Mouse (Mus musculus) brain, embryonic 14.5 days (tissue): ENCODE measurements around the gene Gda.

ENCODE experiments used
- CTCF ChIP-seq: fragments of 200-500 bp; IDR thresholded peaks from 2 replicates; pipeline ENCODE4 v1.5.1; 2012; ENCODE audit warnings: inconsistent platforms, mild to moderate bottlenecking, moderate library complexity, borderline replicate concordance; ENCODE audit not compliant: insufficient read depth, insufficient read length; ENCODE audit errors: extremely low read depth
- POLR2A ChIP-seq: fragments of 200-500 bp; IDR thresholded peaks from 2 replicates; pipeline ENCODE4 v1.6.1; 2012; ENCODE audit warnings: mild to moderate bottlenecking, inconsistent platforms, borderline replicate concordance; ENCODE audit not compliant: poor library complexity, insufficient read depth, insufficient read length, severe bottlenecking; ENCODE audit errors: extremely low read depth

GRCm38 (mm10) chr19:21433348-21433747 lies 39.9 kb downstream of the Gda start:
- TF ChIP-seq CTCF (no peak), POLR2A (no peak)
